Mouse (Mus musculus) CH12.LX (cell line): Measurements from ENCODE around the gene Pdk4. TPM values are rescaled to one million over a fixed set of nuclear protein-coding genes. Genes with fewer than 3 reads are reported as not detected.

Source experiments
- DNase-seq: peaks from one replicate; pipeline ENCODE4 v3.0.0-alpha.2; 2013; ENCODE audit errors: extremely low read depth
- H3K27ac ChIP-seq: 2 replicates; pipeline ENCODE4 v1.5.1; 2012; ENCODE audit warnings: low read depth, mild to moderate bottlenecking, control low read depth, moderate library complexity; ENCODE audit not compliant: insufficient read depth
- H3K27me3 ChIP-seq: replicated peaks from 2 replicates; pipeline ENCODE3; 2012; ENCODE audit warnings: inconsistent platforms
- H3K36me3 ChIP-seq, 2 experiments: replicated peaks in 1 of 2; 2 replicates each; pipeline versions ENCODE3 to v1.6.1; 2012; ENCODE audit warnings: inconsistent platforms in 1 of 2, low read length in 1 of 2, mild to moderate bottlenecking in 1 of 2, mixed read lengths in 1 of 2, moderate library complexity in 1 of 2; ENCODE audit not compliant: control insufficient read depth in 1 of 2, insufficient read depth in 1 of 2
- H3K4me1 ChIP-seq, 2 experiments: 2 replicates each; pipeline ENCODE4 v1.6.1; 2012; ENCODE audit warnings: inconsistent platforms in 1 of 2, moderate library complexity in 1 of 2; ENCODE audit not compliant: insufficient read depth in 2 of 2, control insufficient read depth in 1 of 2
- H3K4me2 ChIP-seq: 2 replicates; pipeline ENCODE4 v1.6.1; 2012; ENCODE audit warnings: low read depth, mild to moderate bottlenecking, control low read depth; ENCODE audit not compliant: poor library complexity, insufficient read depth, severe bottlenecking
- H3K4me3 ChIP-seq, 3 experiments: fragments of 150-350 bp in 1 of 3; sonication (generic) in 1 of 3; replicated peaks in 1 of 3; 2 replicates each; pipeline versions ENCODE3 to v1.5.1; 2011 to 2012; ENCODE audit warnings: low read depth in 2 of 3, low read length in 2 of 3, mild to moderate bottlenecking in 2 of 3, moderate library complexity in 2 of 3, control low read depth in 1 of 3, improper control_type of control experiment in 1 of 3, inconsistent platforms in 1 of 3, mixed read lengths in 1 of 3; ENCODE audit not compliant: poor library complexity in 1 of 3
- H3K79me2 ChIP-seq: replicated peaks from 2 replicates; pipeline ENCODE4 v1.6.1; 2012; ENCODE audit warnings: mild to moderate bottlenecking, moderate library complexity; ENCODE audit not compliant: control insufficient read depth, poor library complexity, insufficient read depth, severe bottlenecking; ENCODE audit errors: extremely low read depth
- H3K9ac ChIP-seq: 2 replicates; pipeline ENCODE4 v1.6.1; 2012; ENCODE audit warnings: low read depth, mild to moderate bottlenecking, control low read depth, moderate library complexity; ENCODE audit not compliant: insufficient read depth
- H3K9me3 ChIP-seq: replicated peaks from 2 replicates; pipeline ENCODE3; 2012; ENCODE audit warnings: low read length, inconsistent platforms, mixed read lengths
- CHD1 ChIP-seq: IDR thresholded peaks from 2 replicates; pipeline ENCODE4 v1.6.1; 2012; ENCODE audit warnings: low read depth, low read length, improper control_type of control experiment, inconsistent platforms
- CTCF ChIP-seq, 2 experiments: IDR thresholded peaks in 1 of 2; conservative IDR thresholded peaks in 1 of 2; 2 replicates each; pipeline ENCODE4 v1.5.1; 2011 to 2012; ENCODE audit warnings: low read depth in 2 of 2, low read length in 2 of 2, improper control_type of control experiment in 1 of 2, inconsistent platforms in 1 of 2, mild to moderate bottlenecking in 1 of 2, moderate library complexity in 1 of 2
- E2F4 ChIP-seq: IDR thresholded peaks from 2 replicates; pipeline ENCODE4 v1.6.1; 2011; ENCODE audit warnings: low read depth, low read length, improper control_type of control experiment; ENCODE audit not compliant: insufficient replicate concordance
- ELF1 ChIP-seq: IDR thresholded peaks from 2 replicates; pipeline ENCODE4 v1.6.1; 2014; ENCODE audit warnings: low read depth, mild to moderate bottlenecking, inconsistent platforms, low read length, improper control_type of control experiment
- EP300 ChIP-seq: IDR thresholded peaks from 2 replicates; pipeline ENCODE4 v1.6.1; 2011; ENCODE audit warnings: low read length, improper control_type of control experiment
- ETS1 ChIP-seq: conservative IDR thresholded peaks from 2 replicates; pipeline ENCODE4 v1.6.1; 2012; ENCODE audit warnings: low read depth, mild to moderate bottlenecking, inconsistent platforms, low read length, improper control_type of control experiment, moderate library complexity
- IRF4 ChIP-seq: IDR thresholded peaks from 2 replicates; pipeline ENCODE4 v1.6.1; 2014; ENCODE audit warnings: low read depth, mild to moderate bottlenecking, inconsistent platforms, low read length, improper control_type of control experiment
- JUND ChIP-seq: conservative IDR thresholded peaks from 2 replicates; pipeline ENCODE4 v1.6.1; 2011; ENCODE audit warnings: low read depth, low read length, improper control_type of control experiment
- MAZ ChIP-seq: IDR thresholded peaks from 2 replicates; pipeline ENCODE4 v1.6.1; 2012; ENCODE audit warnings: low read depth, mild to moderate bottlenecking, inconsistent platforms, low read length, improper control_type of control experiment, moderate library complexity
- MEF2A ChIP-seq: IDR thresholded peaks from 2 replicates; pipeline ENCODE4 v1.6.1; 2014; ENCODE audit warnings: low read depth, mild to moderate bottlenecking, inconsistent platforms, low read length, improper control_type of control experiment, borderline replicate concordance
- MXI1 ChIP-seq: IDR thresholded peaks from 2 replicates; pipeline ENCODE4 v1.6.1; 2011; ENCODE audit warnings: mild to moderate bottlenecking, low read depth, low read length, improper control_type of control experiment
- NELFE ChIP-seq: IDR thresholded peaks from 2 replicates; pipeline ENCODE4 v1.6.1; 2011; ENCODE audit warnings: low read depth, low read length, improper control_type of control experiment
- PAX5 ChIP-seq: IDR thresholded peaks from 2 replicates; pipeline ENCODE4 v1.6.1; 2012; ENCODE audit warnings: low read length, inconsistent platforms, mixed read lengths
- SIN3A ChIP-seq: IDR thresholded peaks from 2 replicates; pipeline ENCODE4 v1.6.1; 2012; ENCODE audit warnings: low read length, improper control_type of control experiment, inconsistent platforms
- SMC3 ChIP-seq: IDR thresholded peaks from 2 replicates; pipeline ENCODE4 v1.6.1; 2011; ENCODE audit warnings: low read depth, low read length, improper control_type of control experiment
- TCF12 ChIP-seq: IDR thresholded peaks from 2 replicates; pipeline ENCODE4 v1.6.1; 2014; ENCODE audit warnings: low read depth, mild to moderate bottlenecking, inconsistent platforms, low read length, improper control_type of control experiment
- USF1 ChIP-seq: IDR thresholded peaks from 2 replicates; pipeline ENCODE4 v1.6.1; 2014; ENCODE audit warnings: low read depth, mild to moderate bottlenecking, inconsistent platforms, low read length, improper control_type of control experiment
- USF2 ChIP-seq: conservative IDR thresholded peaks from 2 replicates; pipeline ENCODE4 v1.6.1; 2011; ENCODE audit warnings: low read depth, low read length, improper control_type of control experiment
- ZKSCAN1 ChIP-seq: IDR thresholded peaks from 2 replicates; pipeline ENCODE4 v1.6.1; 2012; ENCODE audit warnings: low read depth, inconsistent platforms, low read length, improper control_type of control experiment, borderline replicate concordance
- ZMIZ1 ChIP-seq: IDR thresholded peaks from 2 replicates; pipeline ENCODE4 v1.6.1; 2012; ENCODE audit warnings: low read depth, mild to moderate bottlenecking, inconsistent platforms, low read length, improper control_type of control experiment
- ZNF384 ChIP-seq: IDR thresholded peaks from 2 replicates; pipeline ENCODE4 v1.6.1; 2012; ENCODE audit warnings: low read depth, low read length, improper control_type of control experiment, inconsistent platforms
- dilution Hi-C: fragments of 300-500 bp; cut with MboI; formaldehyde crosslinking; loops from 2 replicates; pipeline ENCODE4 v1.14.3; 2020; ENCODE audit warnings: low sequenced_read_pairs; ENCODE audit not compliant: extremely low pct_unique_long_range_greater_than_20kb, extremely low pct_ligation_motif_present
- in situ Hi-C: fragments of 300-500 bp; cut with MboI; formaldehyde crosslinking; loops from 3 replicates; pipeline ENCODE4 v1.14.3; 2019; ENCODE audit warnings: low sequenced_read_pairs, low pct_ligation_motif_present, low pct_unique_long_range_greater_than_20kb, mixed read lengths
- polyA plus RNA-seq: library from polyadenylated mRNA; unstranded; fragments of >175 nt; gene quantifications from 2 replicates; pipeline ENCODE4 v1.2.1, GENCODE M21; 2012; ENCODE audit warnings: low read depth; ENCODE audit not compliant: insufficient read length
- total RNA-seq, 2 experiments: library from RNA; depleted of rRNA; stranded (reverse); fragments of 300-350 nt in 1 of 2; fragments of >200 nt in 1 of 2; gene quantifications; 2 replicates each; pipeline ENCODE4 v1.2.3; 2012 to 2014

Gene Pdk4
- total and polyA plus RNA-seq, 3 experiments = not detected

GRCm38 (mm10) chr6:5444331-5444898 is 51.7 kb downstream of the Pdk4 start:
- H3K27ac ChIP-seq = no peak overlapping the region
- in situ Hi-C loops = no loop called here
- H3K27me3 ChIP-seq = no peaks in the 10 kb centered on the region
- no peak for DNase-seq
- TF ChIP-seq MXI1 (no peak), E2F4 (no peak), USF2 (no peak), CHD1 (no peak), MEF2A (no peak), SMC3 (no peak), PAX5 (no peak), CTCF (conservative IDR thresholded peaks at IDR 0.05 in 1 of 2, IDR thresholded peaks at IDR 0.05 in 1 of 2; ENCODE audit: low read depth in 2 of 2, low read length in 2 of 2) (no peak), ETS1 (no peak), ZNF384 (no peak), NELFE (no peak)
- no peaks in the 10 kb centered on the region for H3K36me3 ChIP-seq
- no peak overlapping the region for H3K9ac ChIP-seq
- H3K4me3 ChIP-seq = no peak overlapping the region
- no peaks in the 10 kb centered on the region for H3K9me3 ChIP-seq
- H3K4me2 ChIP-seq = no peak overlapping the region
- dilution Hi-C loops = no loop called here
- peaks cover 4 to 17% of the 10 kb centered on the region in 2 experiments; a peak in 2 of 4 replicates for H3K4me1 ChIP-seq
- no peaks in the 10 kb centered on the region for H3K79me2 ChIP-seq

GRCm38 (mm10) chr6:5443104-5443863 is 52.8 kb downstream of the Pdk4 start:
- peaks cover 4 to 20% of the 10 kb centered on the region in 2 experiments; a peak in 2 of 4 replicates for H3K4me1 ChIP-seq
- in situ Hi-C loops (no loop called here), dilution Hi-C loops (no loop called here)
- no peak overlapping the region for H3K9ac ChIP-seq
- H3K4me3 ChIP-seq = no peak overlapping the region
- no peak overlapping the region for H3K27ac ChIP-seq
- no peak for DNase-seq
- no peaks in the 10 kb centered on the region for H3K79me2 ChIP-seq
- TF ChIP-seq IRF4 = no peak
- no peak for TF ChIP-seq MXI1
- TF ChIP-seq ZNF384 = no peak
- no peak for TF ChIP-seq SMC3
- TF ChIP-seq ETS1 = no peak
- TF ChIP-seq E2F4 = no peak
- no peak for TF ChIP-seq USF1
- no peak for TF ChIP-seq SIN3A
- TF ChIP-seq TCF12 = no peak
- no peak for TF ChIP-seq JUND
- TF ChIP-seq ZKSCAN1 = no peak
- no peak for TF ChIP-seq ZMIZ1
- TF ChIP-seq PAX5 = no peak
- no peak for TF ChIP-seq ELF1
- no peak for TF ChIP-seq MEF2A
- TF ChIP-seq EP300 = no peak
- TF ChIP-seq MAZ = no peak
- H3K36me3 ChIP-seq = no peaks in the 10 kb centered on the region
- no peaks in the 10 kb centered on the region for H3K27me3 ChIP-seq
- H3K9me3 ChIP-seq = no peaks in the 10 kb centered on the region
- H3K4me2 ChIP-seq = peak overlapping the region; percentile 38
